Comparison of ENCODE assay signal across 23 mouse cellular contexts in genomic region chr15:27758680-27759079, GRCm38 (mm10).
DNase-seq lines count a peak whose midpoint lies in the region; ATAC-seq and TF ChIP-seq lines count a peak whose summit lies in the region.
"Had no signal": no experiment of that assay in that cellular context is flagged by ENCODE, and none has a peak within 500 bp of the region (broad histone marks: within the 10 kb centered on the region; RNA-seq: fewer than 3 reads in every experiment).

No protein-coding gene starts in this region.

- no peaks in the 10 kb centered on the region for H3K9me3 ChIP-seq in embryonic facial prominence, embryonic 10.5 days
- no peaks in the 10 kb centered on the region for H3K9me3 ChIP-seq in limb, embryonic 11.5 days (ENCODE audit: control insufficient read depth, low read length)
- no peaks in the 10 kb centered on the region for H3K9me3 ChIP-seq in forebrain, embryonic 13.5 days (replicated peaks)
- H3K9me3 ChIP-seq: embryonic facial prominence, embryonic 15.5 days; forebrain, embryonic 10.5 days; forebrain, embryonic 15.5 days; heart, embryonic 10.5 days; heart, embryonic 15.5 days; hindbrain, embryonic 13.5 days had no signal

- H3K9ac ChIP-seq in limb, embryonic 11.5 days (ENCODE audit: low read length): no peak overlapping the region
- H3K9ac ChIP-seq in forebrain, embryonic 13.5 days: no peak overlapping the region
- H3K9ac ChIP-seq: embryonic facial prominence, embryonic 15.5 days; forebrain, embryonic 15.5 days; heart, embryonic 15.5 days; hindbrain, embryonic 13.5 days had no signal

- peaks cover 12% of the 10 kb centered on the region for H3K4me1 ChIP-seq in embryonic facial prominence, embryonic 10.5 days
- peaks cover 10% of the 10 kb centered on the region for H3K4me1 ChIP-seq in limb, embryonic 11.5 days (ENCODE audit: control insufficient read depth, insufficient read depth, low read length)
- H3K4me1 ChIP-seq in forebrain, embryonic 13.5 days: peaks cover 24% of the 10 kb centered on the region; the same call in 1 of the 2 replicates
- H3K4me1 ChIP-seq: heart, embryonic 10.5 days; heart, embryonic 15.5 days had no signal

- peak overlapping the region; percentile 89 for H3K27ac ChIP-seq in layer of hippocampus, adult 2 months
- H3K27ac ChIP-seq in embryonic facial prominence, embryonic 10.5 days (replicated peaks): no peak overlapping the region
- no peak overlapping the region for H3K27ac ChIP-seq in limb, embryonic 11.5 days (replicated peaks; ENCODE audit: low read depth, low read length)
- no peak overlapping the region for H3K27ac ChIP-seq in forebrain, embryonic 13.5 days
- H3K27ac ChIP-seq: embryonic facial prominence, embryonic 15.5 days; forebrain, embryonic 10.5 days; forebrain, embryonic 15.5 days; heart, embryonic 10.5 days; heart, embryonic 15.5 days; hindbrain, embryonic 13.5 days; hindbrain, postnatal 0 days had no signal

- peaks cover 96% of the 10 kb centered on the region for H3K36me3 ChIP-seq in embryonic facial prominence, embryonic 10.5 days (replicated peaks)
- peaks cover 6% of the 10 kb centered on the region; the same call in 1 of the 2 replicates for H3K36me3 ChIP-seq in limb, embryonic 11.5 days (ENCODE audit: control insufficient read depth, insufficient read depth, low read length)
- H3K36me3 ChIP-seq in forebrain, embryonic 13.5 days (ENCODE audit: poor library complexity, severe bottlenecking): peaks cover 84% of the 10 kb centered on the region

- TF ChIP-seq CTCF in layer of hippocampus, adult 2 months (conservative IDR thresholded peaks at IDR 0.05): no peak

- H3K4me3 ChIP-seq in layer of hippocampus, adult 2 months: no peak overlapping the region
- H3K4me3 ChIP-seq in embryonic facial prominence, embryonic 10.5 days: no peak overlapping the region
- H3K4me3 ChIP-seq in limb, embryonic 11.5 days (ENCODE audit: low read depth, low read length): no peak overlapping the region
- no peak overlapping the region for H3K4me3 ChIP-seq in forebrain, embryonic 13.5 days
- H3K4me3 ChIP-seq: embryonic facial prominence, embryonic 15.5 days; erythroblast, embryonic 14.5 days; forebrain, embryonic 10.5 days; forebrain, embryonic 15.5 days; heart, embryonic 10.5 days; heart, embryonic 15.5 days; hindbrain, embryonic 13.5 days had no signal

- 63% methylated on average over 6 of the region's 6 CpGs for WGBS in embryonic facial prominence, embryonic 10.5 days
- 31% methylated on average over 6 of the region's 6 CpGs for WGBS in limb, embryonic 11.5 days
- WGBS in forebrain, embryonic 13.5 days: 80% methylated on average over 6 of the region's 6 CpGs

- no peaks in the 10 kb centered on the region for H3K27me3 ChIP-seq in embryonic facial prominence, embryonic 10.5 days (replicated peaks; ENCODE audit: low read depth, poor library complexity, severe bottlenecking)
- no peaks in the 10 kb centered on the region for H3K27me3 ChIP-seq in limb, embryonic 11.5 days (ENCODE audit: control insufficient read depth, insufficient read depth, low read length)
- no peaks in the 10 kb centered on the region for H3K27me3 ChIP-seq in forebrain, embryonic 13.5 days
- H3K27me3 ChIP-seq: embryonic facial prominence, embryonic 15.5 days; forebrain, embryonic 15.5 days; heart, embryonic 15.5 days; hindbrain, embryonic 13.5 days had no signal

- no peak overlapping the region for H3K4me2 ChIP-seq in limb, embryonic 11.5 days (ENCODE audit: low read depth, severe bottlenecking)
- H3K4me2 ChIP-seq in forebrain, embryonic 13.5 days: no peak overlapping the region
- H3K4me2 ChIP-seq: embryonic facial prominence, embryonic 15.5 days; forebrain, embryonic 15.5 days; heart, embryonic 15.5 days; hindbrain, embryonic 13.5 days had no signal

- peak; percentile 23 for DNase-seq in embryo, embryonic 10.5 days (ENCODE audit: low spot score)
- no peak for DNase-seq in embryo, embryonic 9.5 days (ENCODE audit: extremely low spot score)
- no peak for DNase-seq in layer of hippocampus, adult 2 months (ENCODE audit: low spot score in 2 of 2)
- no peak for DNase-seq in layer of hippocampus, adult 18-20 months (ENCODE audit: low spot score in 2 of 2)
- DNase-seq in embryonic facial prominence, embryonic 10.5 days (ENCODE audit: low spot score): peak; percentile 35
- no peak for DNase-seq in limb, embryonic 11.5 days (ENCODE audit: low spot score)
- DNase-seq in neural tube, embryonic 10.5 days (ENCODE audit: extremely low spot score, low spot score): no peak
- DNase-seq: adrenal gland, postnatal 25 days; cerebellum, adult 18-20 months; cerebellum, adult 9-11 months; cerebellum, postnatal 36 days; gastrocnemius, postnatal 10 days; heart, adult 18-20 months; heart, postnatal 14 days had no signal

- ATAC-seq in limb, embryonic 11.5 days (ENCODE audit: insufficient number of reproducible peaks, low FRiP score, low TSS enrichment, low read depth): 0 out of 2 replicates have a peak, but pooled peaks have one; percentile 37
- ATAC-seq in forebrain, embryonic 13.5 days: no peak
- ATAC-seq: forebrain, embryonic 15.5 days; hindbrain, postnatal 0 days had no signal

Comparison
In these comparisons a context has a peak if more than half of its experiments do, and no peak if none do; other contexts are left out.
1. DNase-seq: peak in embryo, embryonic 10.5 days (single experiment) and embryonic facial prominence, embryonic 10.5 days (single experiment); none in embryo, embryonic 9.5 days (single experiment), layer of hippocampus, adult 2 months (0 of 2), layer of hippocampus, adult 18-20 months (0 of 2), limb, embryonic 11.5 days (single experiment) and neural tube, embryonic 10.5 days (single experiment).